Mouse (Mus musculus): ENCODE results near the gene Cd5. TPM values are rescaled to one million over a fixed set of nuclear protein-coding genes. Genes with fewer than 3 reads are reported as not detected.

The Cd5 gene
- polyA plus RNA-seq, 1 experiment = 0.04 TPM

- Histone ChIP-seq H3K79me3 (ENCODE audit: low read depth) (no peaks in the 10 kb centered on the region), H3K27me3 (ENCODE audit: control insufficient read depth, insufficient read depth, insufficient read length) (no peaks in the 10 kb centered on the region), H3K36me3 (ENCODE audit: control insufficient read depth, insufficient read depth) (no peaks in the 10 kb centered on the region), H3K4me3 (ENCODE audit: insufficient read depth, poor library complexity, severe bottlenecking) (no peak overlapping the region), H3ac (ENCODE audit: control insufficient read depth, insufficient read length, low read depth) (no peak overlapping the region), H3K79me2 (ENCODE audit: control insufficient read depth, insufficient read depth) (no peaks in the 10 kb centered on the region)
- TF ChIP-seq MAX (IDR thresholded peaks at IDR 0.05) (no peak), FOSL1 (IDR thresholded peaks at IDR 0.05; ENCODE audit: insufficient read depth, low read length, poor library complexity, severe bottlenecking) (no peak), CEBPB (IDR thresholded peaks at IDR 0.05; ENCODE audit: low read depth) (no peak), MYOD1 (IDR thresholded peaks at IDR 0.05; ENCODE audit: control insufficient read depth, insufficient read length, low read depth) (no peak), CTCF (IDR thresholded peaks at IDR 0.05; ENCODE audit: control insufficient read depth, insufficient read depth, insufficient read length) (no peak), MYOG (IDR thresholded peaks at IDR 0.05; ENCODE audit: control insufficient read depth, extremely low read depth, insufficient read length) (no peak), USF1 (IDR thresholded peaks at IDR 0.05; ENCODE audit: low read depth) (no peak)
Observed at GRCm38 (mm10) chr19:10733501-10734127, 5.2 kb downstream of the Cd5 start.

DNA sequence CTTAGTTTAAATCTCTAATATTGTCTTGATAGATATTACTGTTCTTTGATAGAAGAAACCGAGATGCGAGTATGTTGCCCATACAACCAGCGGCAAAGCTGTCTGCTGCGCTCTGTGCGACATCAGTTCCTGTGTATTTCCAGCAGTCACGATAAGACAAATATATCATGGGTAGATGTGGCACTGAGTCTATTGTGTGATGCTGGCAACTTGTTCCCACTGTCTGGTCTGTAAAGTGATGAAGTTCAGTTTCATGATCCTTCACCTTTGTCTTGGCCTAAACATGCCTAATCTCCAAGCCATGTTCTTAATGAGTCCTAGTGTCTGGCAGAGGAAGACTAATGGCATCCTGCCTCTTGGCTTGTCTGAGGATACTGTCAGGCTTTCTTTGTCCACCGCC is 6.1 kb downstream of the Cd5 start:
- no peak overlapping the region for H3K4me3 ChIP-seq (ENCODE audit: insufficient read depth, poor library complexity, severe bottlenecking)
- H3K79me2 ChIP-seq (ENCODE audit: control insufficient read depth, insufficient read depth) = no peaks in the 10 kb centered on the region
- no peak for TF ChIP-seq FOSL1 (IDR thresholded peaks at IDR 0.05; ENCODE audit: insufficient read depth, low read length, poor library complexity, severe bottlenecking)
- H3K36me3 ChIP-seq (ENCODE audit: control insufficient read depth, insufficient read depth) = no peaks in the 10 kb centered on the region
- no peaks in the 10 kb centered on the region for H3K27me3 ChIP-seq (ENCODE audit: control insufficient read depth, insufficient read depth, insufficient read length)
- H3ac ChIP-seq (ENCODE audit: control insufficient read depth, insufficient read length, low read depth) = no peak overlapping the region
- H3K79me3 ChIP-seq (ENCODE audit: low read depth) = no peaks in the 10 kb centered on the region

- Histone ChIP-seq H3K79me2 (ENCODE audit: control insufficient read depth, insufficient read depth) (no peaks in the 10 kb centered on the region), H3K36me3 (ENCODE audit: control insufficient read depth, insufficient read depth) (no peaks in the 10 kb centered on the region), H3K4me3 (ENCODE audit: insufficient read depth, poor library complexity, severe bottlenecking) (no peak overlapping the region), H3K79me3 (ENCODE audit: low read depth) (no peaks in the 10 kb centered on the region), H3K27me3 (ENCODE audit: control insufficient read depth, insufficient read depth, insufficient read length) (no peaks in the 10 kb centered on the region), H3ac (ENCODE audit: control insufficient read depth, insufficient read length, low read depth) (no peak overlapping the region)
- TF ChIP-seq MAX (IDR thresholded peaks at IDR 0.05) = no peak
- no peak for TF ChIP-seq CTCF (IDR thresholded peaks at IDR 0.05; ENCODE audit: control insufficient read depth, insufficient read depth, insufficient read length)
- TF ChIP-seq MYOD1 (IDR thresholded peaks at IDR 0.05; ENCODE audit: control insufficient read depth, insufficient read length, low read depth) = no peak
- TF ChIP-seq CEBPB (IDR thresholded peaks at IDR 0.05; ENCODE audit: low read depth) = no peak
- TF ChIP-seq MYOG (IDR thresholded peaks at IDR 0.05; ENCODE audit: control insufficient read depth, extremely low read depth, insufficient read length) = no peak
- no peak for TF ChIP-seq FOSL1 (IDR thresholded peaks at IDR 0.05; ENCODE audit: insufficient read depth, low read length, poor library complexity, severe bottlenecking)
- no peak for TF ChIP-seq USF1 (IDR thresholded peaks at IDR 0.05; ENCODE audit: low read depth)
Observed at GRCm38 (mm10) chr19:10731975-10732374, 6.8 kb downstream of the Cd5 start.

DNA sequence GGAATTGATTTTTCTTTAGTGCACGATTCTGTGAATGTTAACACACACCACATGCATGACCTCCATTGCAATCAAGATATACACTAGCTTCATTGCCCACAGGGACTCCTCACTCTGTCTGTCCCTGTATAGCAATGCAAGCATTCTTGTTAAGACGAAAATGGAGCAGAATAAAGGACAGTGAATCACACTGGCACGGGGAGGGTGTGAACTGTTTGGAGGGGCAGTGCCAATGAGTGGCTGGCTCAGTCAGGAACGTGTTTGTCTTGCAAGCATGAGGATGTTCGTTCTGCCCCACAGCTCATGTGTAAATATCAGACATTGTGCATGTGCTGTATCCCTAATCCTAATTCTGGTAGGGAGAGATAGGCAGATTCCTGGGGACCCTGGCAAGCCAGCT is 8.3 kb downstream of the Cd5 start:
- Histone ChIP-seq H3K4me3 (ENCODE audit: insufficient read depth, poor library complexity, severe bottlenecking) (no peak overlapping the region), H3K79me3 (ENCODE audit: low read depth) (no peaks in the 10 kb centered on the region), H3ac (ENCODE audit: control insufficient read depth, insufficient read length, low read depth) (no peak overlapping the region), H3K36me3 (ENCODE audit: control insufficient read depth, insufficient read depth) (no peaks in the 10 kb centered on the region), H3K79me2 (ENCODE audit: control insufficient read depth, insufficient read depth) (no peaks in the 10 kb centered on the region), H3K27me3 (ENCODE audit: control insufficient read depth, insufficient read depth, insufficient read length) (no peaks in the 10 kb centered on the region)
- TF ChIP-seq MYOG (IDR thresholded peaks at IDR 0.05; ENCODE audit: control insufficient read depth, extremely low read depth, insufficient read length) (no peak), MYOD1 (IDR thresholded peaks at IDR 0.05; ENCODE audit: control insufficient read depth, insufficient read length, low read depth) (no peak), USF1 (IDR thresholded peaks at IDR 0.05; ENCODE audit: low read depth) (no peak), CTCF (IDR thresholded peaks at IDR 0.05; ENCODE audit: control insufficient read depth, insufficient read depth, insufficient read length) (no peak), MAX (IDR thresholded peaks at IDR 0.05) (no peak), FOSL1 (IDR thresholded peaks at IDR 0.05; ENCODE audit: insufficient read depth, low read length, poor library complexity, severe bottlenecking) (no peak), CEBPB (IDR thresholded peaks at IDR 0.05; ENCODE audit: low read depth) (no peak)

DNA sequence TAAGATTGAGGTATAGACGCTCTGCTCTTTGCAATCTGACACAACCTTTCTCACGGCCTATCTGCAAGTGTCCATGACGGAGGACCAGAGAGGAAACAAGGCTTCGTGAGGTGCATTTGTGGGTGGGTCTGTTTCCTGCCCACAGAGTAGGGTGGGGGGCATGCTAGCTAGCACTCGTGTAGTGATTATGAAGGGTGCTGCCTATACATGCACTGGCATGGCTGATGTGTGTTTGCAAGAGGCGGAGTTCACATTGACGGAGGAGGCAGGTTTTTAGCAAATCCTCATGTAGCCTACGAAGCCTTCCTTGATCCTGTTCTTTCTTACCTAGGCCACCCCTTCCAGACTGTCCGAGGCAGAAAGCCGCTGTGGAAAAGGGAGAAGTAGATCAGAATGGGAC is 8.9 kb downstream of the Cd5 start:
- H3K4me3 ChIP-seq (ENCODE audit: insufficient read depth, poor library complexity, severe bottlenecking) = no peak overlapping the region
- no peaks in the 10 kb centered on the region for H3K36me3 ChIP-seq (ENCODE audit: control insufficient read depth, insufficient read depth)
- no peak for TF ChIP-seq MYOD1 (IDR thresholded peaks at IDR 0.05; ENCODE audit: control insufficient read depth, insufficient read length, low read depth)
- no peak for TF ChIP-seq MAX (IDR thresholded peaks at IDR 0.05)
- TF ChIP-seq USF1 (IDR thresholded peaks at IDR 0.05; ENCODE audit: low read depth) = no peak
- no peak for TF ChIP-seq CEBPB (IDR thresholded peaks at IDR 0.05; ENCODE audit: low read depth)
- no peak for TF ChIP-seq FOSL1 (IDR thresholded peaks at IDR 0.05; ENCODE audit: insufficient read depth, low read length, poor library complexity, severe bottlenecking)
- TF ChIP-seq MYOG (IDR thresholded peaks at IDR 0.05; ENCODE audit: control insufficient read depth, extremely low read depth, insufficient read length) = no peak
- TF ChIP-seq CTCF (IDR thresholded peaks at IDR 0.05; ENCODE audit: control insufficient read depth, insufficient read depth, insufficient read length) = no peak
- H3K79me2 ChIP-seq (ENCODE audit: control insufficient read depth, insufficient read depth) = no peaks in the 10 kb centered on the region
- no peaks in the 10 kb centered on the region for H3K27me3 ChIP-seq (ENCODE audit: control insufficient read depth, insufficient read depth, insufficient read length)
- H3ac ChIP-seq (ENCODE audit: control insufficient read depth, insufficient read length, low read depth) = no peak overlapping the region
- H3K79me3 ChIP-seq (ENCODE audit: low read depth) = no peaks in the 10 kb centered on the region

Measured in C2C12 (cell line).